Mouse (Mus musculus) adrenal gland, adult 2 months (tissue): ENCODE results near the gene Galntl5. TPM values are rescaled to one million over a fixed set of nuclear protein-coding genes. Genes with fewer than 3 reads are reported as not detected.
"Not testable (repeated sequence)": the region's sequence is repeated elsewhere in the genome, so short reads cannot be mapped to it uniquely, and the experiment has no call there.

ENCODE experiments used
- DNase-seq: peaks from one replicate; pipeline ENCODE4 v3.0.0; 2021
- long read RNA-seq: library from polyadenylated mRNA; stranded (forward); transcript quantifications from one replicate; pipeline ENCODE4 v2.0.0, GENCODE M21; 2021
- polyA plus RNA-seq: library from polyadenylated mRNA; depleted of rRNA; stranded (reverse); fragments of >200 nt; gene quantifications from 2 replicates; pipeline ENCODE4 v1.2.3, GENCODE M21; 2012; rRNA removed
- total RNA-seq, 2 experiments: library from RNA; stranded (reverse); gene quantifications; 2 replicates each; pipeline ENCODE4 v1.2.3; 2021

Gene Galntl5
- not detected for total RNA-seq
- polyA plus RNA-seq = not detected in 2 replicates
- long read RNA-seq = 0 reads

GRCm38 (mm10) chr5:25181004-25181531 lies at the start of gene Galntl5:
TSS of gene Galntl5 (plus strand) at chr5:25181460.
- DNase-seq = peak; percentile 49

DNA sequence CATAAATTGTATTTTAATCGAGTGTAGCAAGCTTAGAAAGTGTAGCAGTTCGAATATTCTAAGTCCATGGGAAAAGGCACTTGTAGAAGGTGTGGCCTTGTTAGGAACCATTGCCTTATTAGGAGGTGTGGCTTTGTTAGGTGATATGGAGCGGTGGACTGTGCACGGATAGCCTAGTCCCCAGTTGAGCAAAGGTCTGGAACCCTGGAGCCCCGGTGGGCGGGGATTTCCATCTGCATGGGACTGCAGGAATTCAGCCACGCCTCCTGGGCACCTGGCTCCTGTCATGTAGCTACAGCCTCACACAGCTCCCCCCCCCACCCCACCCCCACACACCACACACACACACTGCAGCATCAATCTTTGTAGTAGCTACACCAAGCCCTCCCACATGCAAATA lies 34.6 kb upstream of the Galntl5 start:
- DNase-seq = no peak

- DNase-seq = peak; percentile 14
Observed at GRCm38 (mm10) chr5:25149331-25149965, 31.8 kb upstream of the Galntl5 start.

- DNase-seq = no peak
Observed at GRCm38 (mm10) chr5:25153491-25153890, 27.8 kb upstream of the Galntl5 start.

- DNase-seq = peak; percentile 19
Observed at GRCm38 (mm10) chr5:25153996-25154395, 27.3 kb upstream of the Galntl5 start.

- DNase-seq = no peak
Observed at GRCm38 (mm10) chr5:25154823-25155222, 26.4 kb upstream of the Galntl5 start.

DNA sequence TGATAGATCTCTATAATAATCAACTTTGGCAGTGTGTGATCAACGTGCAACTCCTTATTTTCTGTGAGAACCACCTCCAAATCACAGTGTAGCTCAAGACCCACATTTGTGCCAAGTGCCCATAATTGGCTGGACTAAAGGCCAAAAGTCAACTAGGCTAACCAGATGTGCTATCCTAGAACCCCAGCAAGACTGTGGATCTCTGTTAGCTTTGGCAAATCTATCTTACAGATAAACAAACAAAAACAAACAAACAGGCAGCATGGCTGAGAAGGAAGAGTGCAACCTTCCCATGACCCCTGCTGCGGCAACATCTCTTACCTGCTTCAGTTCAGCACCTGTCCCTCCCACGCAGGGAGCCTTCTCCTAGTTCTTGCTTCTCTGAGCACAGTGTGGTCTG lies 25.9 kb upstream of the Galntl5 start:
- DNase-seq = no peak

GRCm38 (mm10) chr5:25157136-25157535 lies 24.1 kb upstream of the Galntl5 start:
- no peak for DNase-seq

DNA sequence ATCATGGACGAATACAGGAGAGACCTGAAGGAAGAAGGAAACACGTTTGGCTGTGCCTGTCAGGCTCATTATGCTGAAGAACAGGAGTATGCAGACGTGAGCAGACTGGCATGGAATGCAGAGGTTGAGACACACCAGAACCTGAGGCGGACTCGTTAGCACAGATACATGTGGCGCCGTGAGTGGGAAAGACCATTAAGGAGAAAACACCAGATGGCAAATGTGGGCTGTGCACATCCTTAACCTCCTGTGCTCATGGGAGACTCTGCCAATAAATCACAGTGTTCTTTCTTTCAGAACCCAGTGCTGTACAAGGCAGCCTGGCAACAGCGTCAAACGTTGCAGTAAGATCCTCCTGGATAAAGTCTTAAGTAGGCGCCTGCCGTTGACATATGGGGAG lies 20.7 kb upstream of the Galntl5 start:
- DNase-seq = no peak

DNA sequence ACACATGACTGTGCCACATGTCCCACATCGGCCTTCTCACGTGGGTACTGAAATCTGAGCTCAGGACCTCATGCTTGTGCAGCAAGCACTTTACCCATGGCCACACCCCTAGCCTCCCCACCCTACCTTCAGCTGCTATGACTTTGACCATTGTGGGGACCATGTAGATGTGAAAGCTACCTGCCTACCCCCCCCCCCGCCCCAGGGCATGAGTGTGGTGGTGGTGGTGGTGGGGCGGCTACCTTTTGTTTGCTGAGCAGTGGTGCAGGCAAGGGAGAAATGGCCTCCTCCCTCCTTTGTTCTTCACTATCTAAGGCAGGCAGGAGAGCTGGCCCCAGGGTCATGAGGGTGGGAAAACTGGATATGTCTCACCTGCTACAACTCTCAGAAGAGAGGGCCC lies 18.3 kb upstream of the Galntl5 start:
- no peak for DNase-seq

DNA sequence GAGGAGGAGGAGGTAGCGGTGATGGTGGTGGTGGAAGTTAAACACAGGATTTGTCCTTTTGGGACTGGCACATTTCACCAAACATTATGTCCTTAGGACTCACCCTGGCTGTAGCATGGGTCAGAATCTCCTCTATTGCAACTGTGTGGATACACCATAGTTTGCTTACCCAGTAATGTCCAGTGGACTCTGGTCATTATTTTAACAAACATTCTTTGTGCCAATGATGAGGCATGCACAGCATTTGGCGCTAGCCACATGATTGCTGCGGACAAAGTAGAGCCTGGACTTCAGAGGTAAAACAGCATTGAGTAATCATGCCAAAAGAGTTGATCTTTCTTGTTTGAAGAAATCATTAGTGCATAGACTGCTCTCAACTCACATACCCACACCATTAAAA lies 17.3 kb upstream of the Galntl5 start:
- no peak for DNase-seq

GRCm38 (mm10) chr5:25164341-25164740 lies 16.9 kb upstream of the Galntl5 start:
- no peak for DNase-seq

GRCm38 (mm10) chr5:25165102-25165788 lies 16.0 kb upstream of the Galntl5 start:
- DNase-seq = no peak

DNA sequence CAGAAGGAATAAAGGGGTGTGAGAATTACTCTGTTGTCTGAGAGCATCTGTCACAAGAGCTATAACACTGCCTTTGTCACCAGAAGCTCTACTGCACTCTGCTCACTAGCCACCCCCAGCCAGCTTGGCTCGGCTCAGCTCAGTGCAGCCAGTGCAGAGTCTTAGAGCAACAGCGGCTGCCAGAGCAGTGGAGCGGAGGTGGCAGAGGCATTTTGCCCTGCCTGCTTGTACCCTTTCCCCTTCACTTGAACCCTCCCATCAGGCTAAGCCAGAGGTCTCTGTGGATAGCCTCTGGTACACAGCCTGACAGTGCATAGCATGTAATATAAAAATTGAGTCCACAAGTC lies 15.5 kb upstream of the Galntl5 start:
- DNase-seq = no peak

DNA sequence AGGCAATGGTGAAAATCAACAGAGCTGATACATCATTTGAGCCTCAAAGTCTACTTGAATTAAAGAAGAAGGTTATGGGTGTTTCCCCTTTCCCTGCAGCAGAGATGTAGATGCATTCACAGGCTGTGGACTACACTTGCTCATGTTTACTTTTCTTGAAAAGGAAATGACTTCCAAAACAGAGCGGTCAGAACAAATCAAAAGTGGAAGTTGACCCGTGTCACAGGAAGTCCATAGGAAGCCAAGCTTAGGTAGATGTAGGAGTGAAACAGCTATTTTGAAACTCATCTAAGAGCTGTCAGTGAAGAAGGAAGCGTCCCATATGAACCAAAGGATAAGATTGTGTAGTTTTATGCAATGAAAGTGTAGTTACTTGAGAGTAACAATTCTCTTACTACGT lies 14.6 kb upstream of the Galntl5 start:
- DNase-seq = no peak

DNA sequence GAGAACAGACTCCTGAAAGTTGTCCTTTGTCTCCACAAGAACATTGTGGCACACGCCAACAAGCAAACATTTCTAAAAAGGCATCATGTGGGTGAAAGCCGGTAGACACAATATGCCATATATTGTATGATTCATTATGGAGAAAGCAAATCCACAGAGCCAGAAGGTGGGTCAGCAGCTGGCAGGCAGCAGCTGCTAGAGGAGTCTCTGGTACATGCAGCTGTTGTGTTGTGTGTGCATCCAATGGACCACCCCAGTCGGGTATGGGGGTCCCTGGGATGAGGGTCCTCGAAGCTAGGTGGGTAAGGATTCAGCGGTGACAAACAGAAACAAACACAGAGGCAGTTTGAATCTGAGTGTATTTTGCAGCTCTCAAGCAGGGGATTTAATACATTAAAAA lies 3.3 kb upstream of the Galntl5 start:
- not testable (repeated sequence) for DNase-seq

- DNase-seq = not testable (repeated sequence)
Observed at GRCm38 (mm10) chr5:25178543-25178942, 2.7 kb upstream of the Galntl5 start.

DNA sequence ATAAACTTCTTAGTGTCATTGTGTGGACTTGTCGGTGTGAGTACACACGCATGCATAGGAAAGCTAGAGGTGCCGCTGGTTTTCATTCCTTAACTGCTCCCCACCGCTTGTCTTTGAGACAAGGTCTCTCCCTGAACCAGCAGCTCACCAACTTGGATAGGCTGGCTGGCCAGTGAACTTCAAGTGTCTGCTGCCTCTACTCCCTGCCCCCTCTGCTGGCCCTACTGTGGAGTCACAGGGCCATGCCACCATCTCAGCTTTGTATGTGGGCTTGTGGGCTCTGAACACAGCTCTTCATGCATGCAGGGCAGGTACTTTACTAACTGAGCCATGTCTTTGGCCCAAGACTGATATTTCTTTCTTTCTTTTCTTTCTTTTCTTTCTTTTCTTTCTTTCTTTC lies 2.0 kb upstream of the Galntl5 start:
- DNase-seq = no peak

GRCm38 (mm10) chr5:25179936-25180488 lies 1.2 kb upstream of the Galntl5 start:
- DNase-seq = no peak

DNA sequence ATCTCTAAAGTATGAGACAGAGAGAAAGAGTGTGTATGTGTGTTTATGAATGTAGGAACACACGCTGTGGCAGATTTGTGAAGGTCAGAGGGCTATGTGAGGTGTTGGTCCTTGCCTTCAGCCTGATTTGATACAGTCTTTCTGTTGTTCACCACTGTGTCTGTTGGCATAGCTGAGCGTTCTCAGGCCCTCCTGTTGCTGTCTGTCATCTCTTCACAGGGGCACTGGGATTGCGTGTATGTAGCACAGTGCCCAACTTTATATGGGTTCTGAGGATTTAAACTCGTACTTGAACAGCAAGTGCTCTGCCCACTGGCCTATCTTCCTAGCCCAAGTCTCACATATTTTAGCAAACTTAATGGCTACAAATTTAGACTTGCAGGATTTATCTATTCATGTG lies 2.3 kb downstream of the Galntl5 start:
- no peak for DNase-seq

GRCm38 (mm10) chr5:25184594-25184993 lies 3.3 kb downstream of the Galntl5 start:
- DNase-seq = no peak

DNA sequence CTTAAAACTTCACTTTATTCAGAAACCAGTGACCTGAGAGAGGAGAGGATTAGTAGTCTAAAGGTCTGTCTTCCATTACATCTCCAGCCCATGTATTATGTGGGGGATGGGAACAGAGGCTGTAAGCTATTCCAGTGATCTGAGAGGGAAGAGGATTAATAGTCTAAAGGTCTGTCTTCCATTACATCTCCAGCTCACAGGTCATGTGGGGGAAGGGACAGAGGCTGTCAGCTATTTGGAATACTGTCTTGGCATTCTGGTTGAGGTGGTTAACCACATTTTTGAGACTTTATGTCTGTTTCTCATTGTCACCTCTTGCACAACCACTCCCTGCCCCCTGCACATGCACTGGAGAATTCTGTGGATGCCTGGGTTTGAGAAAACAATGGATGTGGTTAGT lies 6.5 kb downstream of the Galntl5 start:
- DNase-seq = no peak

- DNase-seq = peak; percentile 30
Observed at GRCm38 (mm10) chr5:25188802-25189201, 7.5 kb downstream of the Galntl5 start.
